Mouse (Mus musculus) kidney, adult 8-10 months (tissue): ENCODE measurements around the gene Crebbp.
"Not testable (repeated sequence)": the region's sequence is repeated elsewhere in the genome, so short reads cannot be mapped to it uniquely, and the experiment has no call there.

Experiments
- DNase-seq, 2 experiments: peaks; one replicate each; pipeline ENCODE4 v3.0.0; 2022

The Crebbp gene

DNA sequence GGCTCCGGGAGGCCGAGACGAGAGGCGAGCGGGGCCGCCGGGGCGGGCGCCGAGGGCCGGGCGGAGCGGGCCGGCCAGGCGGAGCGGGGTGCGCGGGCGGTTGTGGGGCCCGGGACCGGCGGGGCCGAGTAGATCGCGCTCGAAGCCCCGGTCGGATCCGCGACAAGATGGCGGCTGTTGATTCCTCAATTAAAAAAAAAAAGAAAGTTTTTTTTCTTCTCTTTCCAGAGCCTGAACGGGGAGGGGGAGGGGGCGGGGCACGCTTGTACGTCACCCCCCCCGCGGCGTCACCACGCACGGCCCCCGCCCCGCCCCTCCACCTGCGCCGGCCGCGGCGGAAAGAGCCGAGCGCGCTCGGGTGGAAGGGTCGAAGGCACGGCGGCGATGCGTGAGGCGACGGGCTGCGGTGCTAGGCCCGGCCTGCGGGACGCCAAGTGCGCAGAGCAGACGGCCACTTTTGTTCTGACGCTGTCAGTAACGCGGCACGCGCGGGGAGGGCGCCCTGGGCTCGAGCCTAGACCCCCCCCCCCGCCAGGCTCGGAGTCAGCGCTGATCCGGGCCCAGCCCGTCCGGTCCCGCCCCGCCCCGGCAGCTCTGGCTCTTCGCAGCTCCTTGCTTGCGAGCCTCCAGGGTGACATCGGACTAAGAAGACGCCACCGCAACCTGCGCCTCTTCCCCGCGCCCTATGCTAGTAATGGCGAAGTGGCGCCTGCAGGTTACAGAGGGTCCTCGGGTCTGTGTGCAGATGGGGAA, at the start of gene Crebbp:
Crebbp (minus strand) TSS at position 199 of the 753 bp plus-strand sequence.
- DNase-seq, result peak; percentile 74 to 83

DNA sequence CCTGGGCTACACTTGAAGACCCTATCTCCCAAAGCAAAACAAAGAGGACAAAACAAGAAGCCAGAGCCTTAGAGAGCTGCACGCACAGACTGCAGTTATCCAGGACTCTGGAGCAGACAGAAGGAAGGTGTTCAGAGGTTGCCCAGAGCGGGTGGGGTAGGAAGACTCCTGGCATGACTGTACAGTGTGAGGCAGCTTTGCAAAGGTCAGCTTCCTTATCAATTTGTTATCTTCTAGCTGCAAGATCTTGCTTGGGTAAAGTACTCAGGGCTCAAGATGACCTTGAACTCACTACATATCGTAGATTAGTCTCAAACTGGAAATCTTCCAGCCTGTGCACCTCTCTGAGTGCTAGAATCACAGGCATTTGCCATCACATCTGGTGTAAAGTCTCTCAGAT, 49.7 kb upstream of the Crebbp start:
- DNase-seq, result no peak

DNA sequence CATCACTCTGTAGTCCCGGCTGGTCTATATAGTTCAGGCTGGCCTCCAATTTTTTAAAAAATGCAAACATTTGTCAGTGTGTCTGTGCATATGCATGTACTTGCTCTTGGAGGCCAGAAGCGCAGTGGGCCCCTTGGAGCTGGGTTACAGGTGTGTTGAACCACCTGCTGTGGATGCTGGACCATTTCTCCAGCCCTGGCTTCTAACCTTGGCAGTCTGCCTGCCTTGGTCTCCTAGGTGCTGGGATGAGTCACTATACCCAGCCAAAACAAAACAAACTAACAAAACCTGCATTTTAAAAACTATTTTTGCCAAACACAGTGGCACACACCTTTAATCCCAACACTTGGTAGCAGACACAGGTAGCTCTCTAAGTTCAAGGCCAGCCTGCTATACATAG, 43.7 kb upstream of the Crebbp start:
- no peak for DNase-seq

DNA sequence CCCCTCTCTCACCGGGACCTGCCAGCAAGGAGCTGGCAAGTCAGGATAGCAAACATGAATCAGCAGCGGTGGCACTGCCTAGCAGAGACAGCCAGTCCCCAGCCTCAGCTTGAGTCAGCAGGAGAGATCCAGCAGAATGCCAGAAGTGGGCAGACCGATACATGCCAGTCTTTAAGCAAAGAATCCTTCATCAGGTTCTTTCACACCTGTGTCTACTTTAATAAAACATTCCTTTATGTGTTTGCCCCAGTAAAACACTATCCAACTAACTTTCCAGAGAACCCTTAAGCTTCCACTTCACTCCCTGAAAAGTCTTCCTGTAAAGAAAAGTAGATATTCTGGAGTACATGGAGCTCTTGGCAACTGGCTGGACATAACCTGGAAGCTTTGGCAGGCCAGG, 35.0 kb upstream of the Crebbp start:
- no peak for DNase-seq

DNA sequence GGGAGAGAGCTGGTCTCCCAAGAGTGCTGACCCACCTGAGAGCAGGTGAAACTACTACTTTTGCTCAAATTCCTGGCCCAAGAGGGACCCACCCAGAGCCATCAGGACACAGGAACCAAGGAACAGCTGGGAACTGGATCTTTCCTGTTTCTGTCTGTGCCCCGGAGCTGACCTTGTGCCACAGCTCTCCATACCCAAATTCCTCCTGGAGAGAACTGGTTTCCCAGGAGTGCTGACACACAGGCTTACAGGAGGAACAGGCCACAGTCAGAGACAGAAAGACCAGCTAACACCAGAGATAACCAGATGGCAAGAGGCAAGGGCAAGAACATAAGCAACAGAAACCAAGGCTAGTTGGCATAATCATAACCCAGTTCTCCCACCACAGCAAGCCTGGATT, 31.4 kb upstream of the Crebbp start:
- not testable (repeated sequence) for DNase-seq

DNA sequence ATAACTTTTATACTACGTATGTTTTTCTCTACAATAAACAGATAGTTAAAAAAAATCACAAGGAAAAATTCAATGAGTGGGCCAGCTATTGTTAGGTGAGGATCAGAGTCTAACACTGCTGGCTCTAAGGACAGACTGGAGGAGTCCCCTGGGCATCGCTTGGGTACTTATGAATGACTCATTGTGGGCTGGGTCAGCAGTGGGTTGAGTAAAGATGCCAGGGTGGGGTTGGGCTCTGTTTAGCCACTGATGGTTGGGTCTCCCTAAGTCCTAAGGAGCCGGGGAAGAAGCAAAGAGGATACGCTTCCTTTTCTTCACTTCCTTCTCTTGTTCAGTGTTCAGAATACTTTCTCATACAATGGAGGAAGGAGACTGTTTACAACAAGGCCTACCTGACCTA, 22.3 kb upstream of the Crebbp start:
- DNase-seq, result no peak

DNA sequence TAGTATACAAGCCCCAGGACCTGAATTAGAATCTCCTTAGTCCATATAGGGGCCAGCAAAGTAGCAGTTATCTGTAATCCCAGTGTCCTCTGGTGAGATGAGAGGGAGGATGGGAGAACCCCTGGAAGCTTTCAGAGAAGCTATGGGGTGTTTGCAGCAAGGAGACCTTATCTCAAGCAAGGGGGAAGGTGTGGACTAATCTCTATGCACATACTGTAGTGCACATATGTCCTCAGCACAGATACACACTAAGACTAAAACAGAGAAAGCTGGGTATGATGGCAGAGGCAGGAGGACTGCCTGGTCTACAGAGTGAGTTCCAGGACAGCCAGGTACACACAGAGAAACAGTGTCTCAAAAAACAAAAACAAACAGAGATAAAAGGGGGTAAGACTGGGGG, 21.8 kb upstream of the Crebbp start:
- no peak for DNase-seq

DNA sequence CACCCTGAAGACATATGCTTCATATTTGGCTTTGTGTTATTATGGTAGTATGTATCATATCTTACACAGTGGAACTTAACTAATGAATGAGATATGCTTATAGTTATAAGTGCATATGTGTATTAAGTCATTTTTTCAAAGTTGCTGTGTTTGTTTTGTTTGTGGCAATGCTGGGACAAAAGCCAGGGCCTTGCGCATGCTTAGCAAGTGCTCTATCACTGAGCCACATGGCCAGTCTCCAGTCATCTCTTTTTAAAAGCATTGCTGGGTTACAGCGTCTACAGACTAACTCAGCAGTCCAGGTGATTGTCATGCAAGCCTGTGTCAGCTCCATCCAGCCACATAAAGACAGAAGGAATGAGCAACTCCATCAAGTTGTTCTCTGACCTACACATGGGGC, 12.0 kb upstream of the Crebbp start:
- DNase-seq, result no peak

DNA sequence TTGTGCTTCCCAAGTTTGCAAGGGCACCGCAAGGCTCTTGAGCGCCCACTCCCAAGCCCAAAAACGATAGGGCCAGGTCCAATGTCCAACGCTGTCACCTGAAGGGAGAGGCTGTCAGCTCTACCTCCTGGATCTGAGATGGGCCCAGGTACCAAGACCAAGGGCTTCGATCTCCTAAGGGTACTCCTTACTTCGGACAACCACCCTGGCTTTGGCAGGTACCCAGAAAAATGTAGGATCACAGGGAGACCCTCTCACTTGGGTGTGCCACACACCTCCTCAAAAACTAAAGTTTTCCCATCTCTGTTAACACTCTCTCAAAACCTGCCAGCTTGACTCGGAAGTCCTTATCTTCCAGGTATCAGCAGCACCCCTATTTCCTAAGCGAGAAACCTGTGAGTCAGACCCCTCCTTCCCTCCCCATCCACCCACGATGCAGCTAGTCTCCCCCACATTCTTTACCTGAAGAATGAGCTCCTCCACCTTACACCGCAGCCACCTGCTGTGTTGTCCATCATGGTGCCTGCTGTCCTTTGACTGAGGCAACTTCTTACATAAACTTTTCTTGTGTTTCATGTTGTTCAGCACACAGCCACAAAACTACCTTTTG, 939 bp upstream of the Crebbp start:
- no peak for DNase-seq

DNA sequence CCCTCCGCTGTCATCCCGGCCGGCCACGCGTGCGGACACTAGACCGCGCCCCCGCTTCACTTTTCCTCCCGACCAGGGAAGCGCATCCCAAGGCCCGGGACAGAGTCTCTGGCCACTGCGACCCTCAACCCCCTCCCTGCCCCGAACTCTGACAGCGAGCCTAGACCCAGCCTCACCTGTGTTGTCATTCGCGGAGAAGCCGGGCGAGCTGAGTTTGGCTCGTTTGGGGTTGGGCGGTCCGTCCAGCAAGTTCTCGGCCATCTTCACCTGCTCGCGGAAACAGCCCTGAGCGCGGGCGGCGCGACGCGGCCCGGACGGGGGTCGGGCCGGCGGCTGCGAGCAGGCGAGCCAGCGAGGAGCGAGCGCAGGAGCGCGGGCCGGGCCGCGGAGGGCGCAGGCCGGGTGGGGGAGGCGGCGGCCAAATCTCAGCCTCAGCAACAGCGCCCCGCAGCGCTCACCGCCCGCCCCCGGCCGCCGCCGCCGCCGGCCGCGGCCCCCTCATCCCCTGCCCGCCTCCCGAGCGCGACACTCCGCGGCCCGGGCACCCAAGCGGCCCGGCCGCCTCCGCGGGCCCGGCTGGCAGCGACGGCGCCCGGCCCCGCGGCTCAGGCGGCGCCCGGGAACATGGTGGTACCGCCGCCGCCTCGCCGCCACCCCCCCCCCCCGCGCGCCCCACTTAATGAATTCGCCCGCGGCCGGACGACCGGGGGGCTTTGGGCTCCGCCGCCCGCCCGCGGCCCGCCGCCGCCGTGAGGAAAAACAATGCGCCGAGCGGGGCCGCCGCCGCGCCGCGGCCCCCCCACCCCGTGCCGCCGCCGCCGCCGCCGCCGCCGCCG, 616 bp downstream of the Crebbp start:
- peak; percentile 48 to 69 for DNase-seq

DNA sequence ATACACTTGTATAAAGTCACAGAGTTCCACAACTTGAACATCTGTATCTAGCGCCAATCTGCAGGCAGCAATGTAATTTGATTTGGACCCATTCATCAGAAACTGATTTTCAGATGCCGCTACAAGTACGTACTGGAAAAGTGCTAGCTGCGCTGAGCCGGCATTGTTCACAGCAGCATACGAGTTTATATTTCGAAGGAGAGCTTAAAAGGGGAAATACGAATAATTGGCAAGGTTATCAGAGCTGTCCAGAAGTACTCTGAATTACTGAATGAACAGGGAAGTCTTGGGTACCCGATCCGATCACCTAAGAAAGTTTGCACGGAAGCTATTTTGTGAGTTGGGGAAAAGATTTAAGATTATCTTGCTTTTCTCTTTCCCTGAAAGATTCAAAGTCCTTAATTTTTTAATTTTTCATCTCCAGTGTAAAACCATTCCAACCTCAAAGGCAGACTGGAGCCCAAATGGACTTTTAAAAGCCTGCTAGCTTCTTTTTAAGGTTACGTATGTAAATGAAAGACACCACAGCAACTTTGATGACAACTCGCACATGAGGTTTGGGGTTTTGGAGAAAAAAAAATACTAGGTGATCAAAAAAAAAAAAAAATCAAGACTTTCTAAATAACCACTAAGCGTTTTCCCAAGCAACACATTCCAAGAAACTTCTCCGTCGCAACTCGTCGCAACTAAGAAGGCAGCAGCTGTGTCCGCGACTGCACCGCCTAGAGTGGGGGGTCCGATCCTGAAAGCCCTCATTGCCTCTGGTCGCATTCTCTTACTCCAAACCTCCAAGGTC, 1.4 kb downstream of the Crebbp start:
- no peak for DNase-seq

DNA sequence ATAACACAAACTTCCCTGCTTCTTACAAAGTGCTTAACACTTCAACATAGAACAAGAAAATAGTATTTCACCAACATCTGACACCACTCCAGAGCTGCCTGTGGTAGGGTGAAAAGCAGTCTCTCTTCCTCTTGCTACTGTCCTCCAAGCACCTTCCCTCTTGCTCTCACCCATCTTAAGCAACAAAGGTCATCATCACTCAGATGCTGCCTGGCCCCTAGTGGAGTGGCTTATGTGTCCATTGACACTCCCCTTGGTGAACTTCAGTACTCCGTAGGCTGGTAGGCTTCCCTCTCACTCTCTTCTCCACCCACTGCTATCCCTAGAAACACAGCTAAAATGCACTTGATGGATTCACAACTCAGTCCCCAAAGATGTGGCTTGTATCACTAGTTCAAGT, 3.5 kb downstream of the Crebbp start:
- DNase-seq, result no peak

DNA sequence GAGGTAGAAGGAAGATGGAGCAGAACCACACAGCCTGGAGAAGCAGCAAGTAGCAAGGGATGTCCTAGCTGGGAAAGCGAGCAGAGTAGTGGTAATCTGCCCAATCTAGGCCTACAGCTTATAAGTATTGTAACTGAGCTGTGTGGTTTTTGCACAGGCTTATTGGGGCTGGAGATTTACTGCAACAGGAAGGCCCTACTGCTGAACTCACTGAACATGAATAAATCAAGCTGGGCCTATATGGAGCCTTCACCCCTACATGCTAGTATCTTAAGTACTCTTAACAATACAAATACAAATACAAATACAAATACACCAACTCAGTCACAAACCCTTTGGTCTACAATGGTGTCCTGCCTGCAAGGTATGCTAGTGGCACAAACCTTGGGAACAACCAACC, 10.2 kb downstream of the Crebbp start:
- DNase-seq, result no peak

DNA sequence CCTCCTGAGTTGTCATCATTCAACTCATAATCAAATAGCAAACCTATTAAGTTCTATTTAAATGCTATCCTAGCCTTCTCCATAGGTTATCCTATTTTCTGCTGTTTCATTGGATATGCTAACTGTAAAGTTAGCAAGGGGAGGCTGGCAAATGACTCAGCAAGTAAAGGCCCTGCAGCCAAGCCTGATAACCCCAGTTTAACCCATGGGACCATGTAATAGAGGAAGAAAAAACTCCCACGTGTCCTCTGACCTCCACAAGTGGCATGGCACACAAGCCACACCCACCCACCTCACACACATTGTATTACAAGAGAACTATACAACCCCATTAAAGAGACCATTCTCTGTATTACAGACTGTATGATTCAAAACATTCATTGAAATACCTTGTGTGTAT, 13.8 kb downstream of the Crebbp start:
- DNase-seq, result no peak

DNA sequence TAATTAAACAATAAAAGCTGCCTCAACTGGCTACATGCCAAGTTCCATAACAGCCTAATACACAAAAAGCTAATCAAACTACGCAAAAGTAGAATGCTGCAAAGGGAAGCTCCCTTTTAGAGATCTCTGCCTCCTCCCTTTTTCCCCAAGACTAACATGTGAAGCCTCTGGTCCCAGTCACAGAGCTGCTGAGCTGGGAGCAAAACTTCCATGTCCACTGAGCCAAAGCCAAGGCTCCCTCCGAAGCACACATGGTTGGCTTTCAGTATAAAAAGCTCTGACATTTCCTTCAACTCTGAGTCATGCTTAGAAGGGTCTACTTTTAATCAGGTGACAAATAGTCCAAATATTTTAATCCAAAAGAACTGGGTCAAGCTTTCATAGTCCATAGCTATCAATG, 14.2 kb downstream of the Crebbp start:
- DNase-seq, result no peak

DNA sequence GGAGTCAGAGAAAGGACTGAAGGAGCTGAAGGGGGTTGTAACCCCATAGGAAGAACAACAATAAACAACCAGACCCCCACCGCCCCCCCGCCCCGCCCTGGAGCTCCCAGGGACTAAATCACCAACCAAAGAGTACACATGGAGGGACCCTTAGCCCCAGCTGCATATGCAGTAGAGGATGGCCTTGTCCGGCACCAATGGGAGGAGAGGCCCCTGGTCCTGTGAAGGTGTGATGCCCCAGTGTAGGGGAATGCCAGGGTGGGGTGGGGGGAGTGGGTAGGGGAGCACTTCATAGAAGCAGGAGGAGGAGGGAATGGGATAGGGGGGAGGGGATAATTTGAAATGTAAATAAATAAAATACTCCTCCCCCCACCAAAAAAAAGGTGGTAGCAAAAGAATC, 15.8 kb downstream of the Crebbp start:
- no peak for DNase-seq

DNA sequence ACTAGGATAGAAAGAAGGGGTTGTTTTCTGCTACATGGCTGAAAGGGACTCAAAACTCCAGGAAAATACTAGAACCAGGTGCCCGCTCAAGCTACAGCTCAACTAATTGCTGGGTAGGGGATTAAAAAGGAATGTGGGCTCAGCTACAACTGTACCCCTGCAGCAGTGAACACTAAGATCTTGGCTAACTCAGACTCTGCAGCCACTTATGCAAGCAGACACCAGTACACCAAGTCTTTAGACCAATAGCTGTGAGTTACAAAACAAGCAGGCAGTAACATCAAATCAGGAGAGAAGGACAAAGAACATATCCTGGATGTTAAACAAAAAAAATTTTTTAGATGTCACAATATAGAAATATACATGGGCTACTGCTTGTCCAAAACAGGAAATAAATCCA, 23.6 kb downstream of the Crebbp start:
- DNase-seq, result no peak

DNA sequence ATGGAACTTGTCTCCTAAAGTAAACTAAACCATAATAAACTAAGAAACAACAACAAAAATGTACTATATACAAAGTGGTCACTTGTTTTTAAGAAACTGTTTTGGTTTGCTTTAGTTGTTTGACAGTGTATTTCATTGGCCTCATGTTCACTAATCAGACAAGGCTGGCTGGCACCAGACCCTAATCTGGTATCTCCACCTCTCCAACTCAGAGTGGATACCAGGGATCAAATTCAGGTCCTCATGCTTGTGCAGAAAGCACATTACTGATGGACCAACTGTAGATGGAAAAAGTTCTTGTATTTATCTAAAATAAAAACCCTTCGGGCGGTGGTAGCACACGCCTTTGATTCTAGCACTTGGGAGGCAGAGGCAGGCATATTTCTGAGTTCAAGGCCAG, 38.7 kb downstream of the Crebbp start:
- DNase-seq, result no peak

DNA sequence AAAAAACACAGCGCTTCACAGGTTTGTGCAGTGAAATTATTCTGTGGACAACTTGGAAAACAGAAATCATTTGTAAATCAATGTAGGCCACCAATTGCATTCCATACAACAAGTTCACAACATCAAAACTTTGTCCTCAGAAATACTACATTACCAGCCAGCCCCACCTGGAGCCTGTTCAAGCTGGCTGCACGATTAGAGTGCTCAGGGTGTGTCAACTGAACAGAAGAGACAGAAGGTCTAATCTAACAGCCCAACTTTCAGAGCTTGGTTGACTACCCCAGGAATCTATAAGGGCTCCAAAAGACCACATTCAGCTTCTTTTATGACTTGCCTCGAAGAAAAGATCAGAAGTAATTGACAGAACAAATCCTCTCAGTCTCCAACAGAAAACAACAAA, 44.3 kb downstream of the Crebbp start:
- no peak for DNase-seq

DNA sequence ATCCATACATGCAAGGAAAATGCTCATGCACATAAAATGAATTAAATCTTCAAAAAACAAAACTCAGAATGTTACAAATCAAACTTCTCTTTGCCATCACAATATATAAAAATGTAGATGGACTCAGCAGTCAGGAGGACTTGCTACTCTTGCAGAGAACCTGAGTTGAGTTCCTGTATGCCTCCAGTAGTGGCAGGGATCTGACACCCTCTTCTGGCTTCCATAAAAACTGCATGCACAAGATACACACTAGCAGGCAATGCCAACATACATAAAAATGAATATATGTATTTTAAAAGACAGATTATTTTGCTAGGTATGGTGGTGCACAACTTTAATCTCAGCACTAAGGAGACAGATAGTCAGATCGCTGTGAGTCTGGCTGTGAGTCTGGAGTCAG, 45.3 kb downstream of the Crebbp start:
- DNase-seq, result no peak

DNA sequence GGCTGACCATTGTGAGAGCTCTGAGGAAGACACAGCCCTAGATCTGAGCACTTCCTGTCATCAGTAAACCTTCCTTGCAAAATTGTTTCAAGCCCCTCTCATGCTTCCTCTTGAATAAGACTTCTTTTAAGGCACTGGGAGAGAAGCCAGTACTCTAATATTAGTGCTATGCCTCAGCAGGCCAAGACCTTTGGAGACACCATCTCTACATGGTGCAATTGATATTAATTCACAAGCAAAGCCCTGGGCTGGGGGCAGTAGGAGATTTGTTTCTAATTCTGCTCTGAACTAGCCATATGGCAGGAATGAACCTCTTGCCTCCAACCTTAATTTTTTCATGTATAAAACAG, 52.9 kb downstream of the Crebbp start:
- no peak for DNase-seq

DNA sequence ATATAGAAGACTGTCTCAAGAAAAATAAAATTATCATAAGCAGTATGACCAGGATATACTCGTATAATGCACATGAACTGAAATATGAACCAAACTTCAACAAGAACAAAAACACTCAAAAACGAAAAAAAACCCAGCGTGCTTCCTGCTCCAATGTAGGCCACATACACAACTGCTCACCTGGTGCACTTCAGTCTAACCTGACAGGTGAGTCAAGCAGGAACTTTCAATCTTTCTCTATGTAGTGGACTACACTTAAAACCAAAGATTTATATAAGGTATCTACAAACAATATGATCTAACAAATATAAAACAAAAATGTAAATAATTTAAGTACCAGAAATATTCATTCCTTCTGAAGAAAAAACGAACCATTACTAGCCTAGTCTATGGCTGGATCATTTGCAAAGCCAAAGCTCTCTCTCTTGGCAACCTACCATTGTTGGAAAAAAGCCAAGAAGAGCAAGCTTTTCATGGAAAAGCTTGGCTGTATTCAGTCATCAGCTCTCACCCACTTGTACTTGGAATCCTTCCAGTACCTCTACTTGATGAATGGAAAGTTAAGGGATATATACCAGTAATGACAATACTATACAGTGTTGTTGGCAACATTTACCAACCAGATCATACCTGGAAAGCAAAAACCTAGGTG, 53.4 kb downstream of the Crebbp start:
- peak; percentile 32 to 67 for DNase-seq

DNA sequence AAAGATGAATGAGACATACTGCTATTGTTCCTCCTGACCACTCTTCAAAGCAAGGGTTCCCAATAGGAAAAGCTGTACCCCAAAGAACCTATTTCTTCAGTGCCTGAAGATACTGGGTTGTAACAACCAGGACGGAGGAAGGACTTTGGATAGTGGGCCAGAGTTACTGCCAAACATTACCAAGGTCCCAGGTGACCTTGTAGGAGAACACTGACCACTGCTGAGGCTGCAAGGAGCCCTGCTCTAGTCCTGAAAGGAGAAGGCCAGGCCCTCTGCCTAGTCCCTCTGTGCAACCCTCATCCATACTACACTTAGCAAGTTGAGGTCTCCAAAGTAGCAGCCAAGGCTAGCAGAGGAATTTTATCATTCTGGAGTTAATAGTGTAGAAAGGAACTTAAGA, 60.7 kb downstream of the Crebbp start:
- DNase-seq, result peak; percentile 18 to 32
